Mouse (Mus musculus) heart, embryonic 14.5 days (tissue): ENCODE results near the gene Zyx. TPM values are rescaled to one million over a fixed set of nuclear protein-coding genes. Genes with fewer than 3 reads are reported as not detected.

Experiments used
- ATAC-seq: fragments of 200-750 bp; cut with Nextera tagmentation; 2 replicates; pipeline ENCODE4 v1.8.0; 2017; ENCODE audit warnings: low read depth, moderate TSS enrichment; ENCODE audit not compliant: insufficient number of reproducible peaks, insufficient read depth, low FRiP score
- H3K27ac ChIP-seq, 2 experiments: fragments of 200-500 bp in 1 of 2; fragments of 300-500 bp in 1 of 2; sonication (generic) in 1 of 2; replicated peaks in 1 of 2; 2 replicates each; pipeline ENCODE4 v1.5.1; 2012 to 2014; ENCODE audit warnings: low read depth in 2 of 2, low read length in 2 of 2, control low read depth in 1 of 2, mild to moderate bottlenecking in 1 of 2, mixed read lengths in 1 of 2; ENCODE audit not compliant: control insufficient read depth in 1 of 2, insufficient read depth in 1 of 2
- H3K27me3 ChIP-seq: fragments of 300-500 bp; sonication (generic); 2 replicates; pipeline ENCODE4 v1.6.1; 2014; ENCODE audit warnings: mild to moderate bottlenecking, low read length, control low read depth; ENCODE audit not compliant: control insufficient read depth, insufficient read depth
- H3K36me3 ChIP-seq: fragments of 300-500 bp; sonication (generic); 2 replicates; pipeline ENCODE4 v1.6.1; 2014; ENCODE audit warnings: mild to moderate bottlenecking, control low read depth, low read length, mixed read lengths; ENCODE audit not compliant: control insufficient read depth, insufficient read depth
- H3K4me1 ChIP-seq, 2 experiments: fragments of 200-500 bp in 1 of 2; fragments of 300-500 bp in 1 of 2; sonication (generic) in 1 of 2; 2 replicates each; pipeline ENCODE4 v1.6.1; 2012 to 2014; ENCODE audit warnings: low read length in 2 of 2, control low read depth in 1 of 2, mixed read lengths in 1 of 2; ENCODE audit not compliant: control insufficient read depth in 2 of 2, insufficient read depth in 2 of 2
- H3K4me2 ChIP-seq: fragments of 300-500 bp; sonication (generic); 2 replicates; pipeline ENCODE4 v1.6.1; 2014; ENCODE audit warnings: mild to moderate bottlenecking, low read length
- H3K4me3 ChIP-seq, 2 experiments: fragments of 200-500 bp in 1 of 2; fragments of 300-500 bp in 1 of 2; sonication (generic) in 1 of 2; 2 replicates each; pipeline ENCODE4 v1.5.1; 2012 to 2014; ENCODE audit warnings: low read length in 2 of 2, mild to moderate bottlenecking in 2 of 2, control low read depth in 1 of 2, low read depth in 1 of 2, moderate library complexity in 1 of 2; ENCODE audit not compliant: control insufficient read depth in 1 of 2, insufficient read depth in 1 of 2
- H3K9ac ChIP-seq: fragments of 300-500 bp; sonication (generic); 2 replicates; pipeline ENCODE4 v1.6.1; 2014; ENCODE audit warnings: mild to moderate bottlenecking, low read length
- H3K9me3 ChIP-seq: fragments of 300-500 bp; sonication (generic); 2 replicates; pipeline ENCODE4 v1.6.1; 2016; ENCODE audit warnings: low read length, control low read depth; ENCODE audit not compliant: control insufficient read depth
- WGBS: fragments of 180-500 bp; shearing (Covaris S2); extraction: QIAGEN DNeasy Blood & Tissue Kit; methylation state at CpG from one replicate; pipeline ENCODE4 v1.1.7; 2014; 5-methylcytosine and 5-hydroxymethylcytosine counted together
- polyA plus RNA-seq: library from polyadenylated mRNA; unstranded; fragments of >200 nt; fragmentation: Nextera tagmentation; extraction: Ambion mirVana; gene quantifications from 2 replicates; pipeline ENCODE4 v1.2.1, GENCODE M21; 2014

Zyx gene
- polyA plus RNA-seq, 1 experiment from 2014 or later, result 173 TPM

DNA sequence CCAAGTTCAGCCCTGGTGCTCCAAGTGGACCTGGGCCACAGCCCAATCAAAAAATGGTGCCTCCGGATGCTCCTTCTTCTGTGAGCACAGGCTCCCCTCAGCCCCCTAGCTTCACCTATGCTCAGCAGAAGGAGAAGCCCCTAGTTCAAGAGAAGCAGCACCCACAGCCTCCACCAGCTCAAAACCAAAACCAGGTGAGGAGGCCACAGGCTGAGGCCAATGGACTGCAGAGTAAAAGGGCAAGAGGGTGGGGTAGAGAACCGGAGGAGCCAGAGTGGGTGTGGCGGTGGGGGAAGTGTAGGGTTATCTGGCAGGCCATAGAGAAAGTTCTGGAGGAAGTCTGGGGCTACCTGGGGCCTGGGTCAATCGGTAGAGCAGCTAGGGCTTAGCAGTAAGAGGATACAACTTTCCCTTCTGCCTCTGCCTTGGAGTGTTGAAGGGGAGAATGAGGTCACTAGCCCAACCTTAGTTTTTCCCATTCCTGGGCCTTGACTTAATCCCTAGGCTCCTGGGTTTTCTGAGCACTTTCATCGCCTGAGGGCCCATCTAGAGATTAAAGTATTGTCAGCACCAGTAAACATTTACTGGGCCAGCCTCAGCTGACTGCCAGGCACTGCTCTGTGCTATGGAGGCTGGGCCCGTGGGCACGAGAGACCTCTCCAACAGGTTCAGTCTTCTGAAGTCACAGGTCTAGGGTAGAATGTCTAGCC, 2.5 kb downstream of the Zyx start:
- H3K4me2 ChIP-seq, result peak overlapping the region; percentile 96
- H3K27me3 ChIP-seq, result no peaks in the 10 kb centered on the region
- H3K36me3 ChIP-seq, result peaks cover 54% of the 10 kb centered on the region
- H3K9me3 ChIP-seq, result no peaks in the 10 kb centered on the region
- H3K27ac ChIP-seq, result peak overlapping the region; percentile 58 to 99
- WGBS, result 27% methylated on average over 7 of the region's 7 CpGs
- H3K4me1 ChIP-seq, result peaks cover 41 to 66% of the 10 kb centered on the region in 2 experiments
- no peak for ATAC-seq
- peak overlapping the region; percentile 98 for H3K9ac ChIP-seq
- H3K4me3 ChIP-seq, result peak overlapping the region; percentile 73 to 98

DNA sequence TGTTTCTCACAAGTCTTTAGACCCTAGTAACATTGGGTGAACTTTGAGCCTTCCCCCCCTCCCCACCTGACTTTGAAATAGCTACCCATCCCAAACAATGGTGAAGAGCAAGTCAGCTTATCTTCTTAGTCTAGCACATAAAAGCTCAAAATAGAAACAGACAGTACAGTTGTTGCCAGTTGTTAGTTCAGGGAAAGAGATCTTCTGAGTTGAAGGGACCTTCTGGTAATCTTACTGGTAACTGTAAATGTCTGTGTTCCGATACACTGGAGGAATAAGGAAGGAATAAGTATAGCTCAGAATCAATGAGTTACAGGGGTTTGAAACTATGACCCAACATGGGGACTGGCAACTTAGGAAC, 3.0 kb downstream of the Zyx start:
- Histone ChIP-seq H3K27ac (peak overlapping the region; percentile 58 to 99), H3K27me3 (no peaks in the 10 kb centered on the region), H3K36me3 (peaks cover 59% of the 10 kb centered on the region), H3K9ac (peak overlapping the region; percentile 98), H3K4me3 (peak overlapping the region; percentile 73 to 98), H3K9me3 (no peaks in the 10 kb centered on the region), H3K4me2 (peak overlapping the region; percentile 96), H3K4me1 (peaks cover 41 to 70% of the 10 kb centered on the region in 2 experiments)
- no peak for ATAC-seq
- 75% methylated on average over 1 of the region's 1 CpGs for WGBS

DNA sequence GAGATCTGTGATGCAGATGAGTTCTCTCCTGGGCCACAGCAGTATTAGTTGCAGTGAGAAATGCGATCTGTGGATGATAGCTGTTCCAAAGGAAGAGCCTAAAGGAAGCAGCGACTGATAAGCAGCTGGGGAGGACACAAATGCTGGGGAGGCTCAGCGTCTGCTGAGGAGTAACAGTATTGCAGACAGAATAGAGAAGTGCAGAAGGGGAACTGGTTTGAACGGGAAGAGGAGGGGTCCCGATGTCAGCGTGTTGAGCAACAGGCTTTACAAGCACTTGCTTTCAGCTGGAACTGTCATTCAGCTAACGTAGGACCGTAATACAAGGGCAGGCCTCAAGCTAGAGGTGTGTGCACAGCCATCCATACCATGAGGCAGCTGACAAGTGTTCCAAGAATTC, 3.8 kb downstream of the Zyx start:
- WGBS, result 32% methylated on average over 8 of the region's 8 CpGs
- Histone ChIP-seq H3K27ac (peak overlapping the region; percentile 48 to 99), H3K4me2 (peak overlapping the region; percentile 96), H3K27me3 (no peaks in the 10 kb centered on the region), H3K4me3 (peak overlapping the region; percentile 8 to 98; a peak in 3 of 4 replicates), H3K9me3 (no peaks in the 10 kb centered on the region), H3K9ac (peak overlapping the region; percentile 98), H3K36me3 (peaks cover 66% of the 10 kb centered on the region), H3K4me1 (peaks cover 44 to 78% of the 10 kb centered on the region in 2 experiments)
- ATAC-seq, result no peak

DNA sequence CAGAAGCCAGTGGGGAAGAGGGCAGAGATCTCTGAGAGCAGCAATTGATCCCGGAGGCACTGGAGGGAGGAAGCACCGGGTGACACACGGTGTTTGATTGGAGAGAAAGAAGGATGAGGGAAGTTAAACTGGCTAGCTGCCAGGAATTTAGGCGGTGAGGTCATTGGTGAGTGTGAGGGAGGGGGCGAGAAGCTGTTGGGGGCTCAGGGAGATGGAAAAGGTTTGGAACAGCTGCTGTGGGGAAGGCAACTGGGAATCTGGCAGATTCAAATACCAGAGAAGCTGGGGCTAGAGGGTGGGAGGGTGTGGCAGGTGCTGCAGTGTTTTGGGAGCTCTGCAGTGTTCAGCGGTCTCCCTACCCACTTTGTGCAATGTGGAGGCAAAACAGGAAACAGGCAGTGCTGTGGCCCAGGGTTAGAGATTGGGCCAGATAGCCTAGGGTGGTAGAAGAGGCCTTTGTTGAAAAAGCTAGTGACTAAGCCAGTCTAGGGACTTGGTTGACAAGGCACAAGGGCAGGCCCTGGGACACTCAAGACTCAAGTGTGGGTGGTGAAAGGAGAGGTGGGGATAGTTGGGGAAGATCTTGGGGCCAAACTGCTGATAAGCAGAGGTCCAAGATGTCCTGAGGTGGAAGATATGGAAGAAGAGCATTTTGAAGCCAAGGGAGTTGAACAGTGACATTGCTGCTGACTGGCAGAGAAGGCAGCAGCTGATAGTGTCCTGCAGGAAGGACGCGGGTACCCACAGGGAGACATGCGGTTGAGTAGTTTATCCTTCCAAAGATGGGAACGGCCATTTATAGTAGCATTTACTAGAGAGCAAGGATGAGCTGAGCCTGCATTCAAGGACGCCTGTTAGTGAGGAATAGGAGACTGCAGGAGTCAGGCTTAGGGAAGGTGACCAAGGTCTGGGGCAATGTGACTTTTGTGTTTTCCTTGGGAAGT, 4.9 kb downstream of the Zyx start:
- peak overlapping the region; percentile 96 for H3K4me2 ChIP-seq
- no peak for ATAC-seq
- H3K36me3 ChIP-seq, result peaks cover 78% of the 10 kb centered on the region
- WGBS, result 13% methylated on average over 11 of the region's 11 CpGs
- H3K27me3 ChIP-seq, result no peaks in the 10 kb centered on the region
- H3K27ac ChIP-seq, result peak overlapping the region; percentile 48 to 99
- H3K9ac ChIP-seq, result peak overlapping the region; percentile 67
- H3K4me3 ChIP-seq, result peak overlapping the region; percentile 20 to 98
- no peaks in the 10 kb centered on the region for H3K9me3 ChIP-seq
- H3K4me1 ChIP-seq, result peaks cover 50 to 79% of the 10 kb centered on the region in 2 experiments

DNA sequence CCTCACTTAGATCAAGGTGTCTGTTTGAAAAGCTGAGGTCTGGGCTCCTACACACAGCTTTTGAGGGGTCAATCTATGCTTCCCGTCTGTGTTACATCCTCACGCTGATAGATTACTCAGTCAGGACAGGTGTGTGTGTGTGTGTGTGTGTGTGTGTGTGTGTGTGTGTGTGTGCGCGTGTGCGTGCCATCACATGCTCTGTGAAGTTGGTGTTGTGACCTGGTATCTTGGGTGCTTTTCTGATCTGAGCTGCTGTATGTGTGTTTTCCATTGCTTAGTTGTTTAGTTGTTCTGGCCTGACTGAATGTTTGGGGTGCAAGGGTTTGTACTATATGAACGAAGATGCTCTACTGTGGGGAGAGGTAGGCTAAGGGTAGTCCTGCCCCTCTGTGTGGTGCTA, 5.9 kb downstream of the Zyx start:
- Histone ChIP-seq H3K4me1 (peaks cover 58 to 88% of the 10 kb centered on the region in 2 experiments), H3K27me3 (no peaks in the 10 kb centered on the region), H3K4me2 (peak overlapping the region; percentile 96; the same call in 1 of the 2 replicates), H3K4me3 (no peak overlapping the region), H3K27ac (peak overlapping the region in 1 of 2 experiments; percentile 99; a peak in 2 of 4 replicates), H3K9ac (peak overlapping the region; percentile 67; the same call in 1 of the 2 replicates), H3K36me3 (peaks cover 88% of the 10 kb centered on the region), H3K9me3 (no peaks in the 10 kb centered on the region)
- ATAC-seq, result no peak
- WGBS, result 92% methylated on average over 6 of the region's 6 CpGs

DNA sequence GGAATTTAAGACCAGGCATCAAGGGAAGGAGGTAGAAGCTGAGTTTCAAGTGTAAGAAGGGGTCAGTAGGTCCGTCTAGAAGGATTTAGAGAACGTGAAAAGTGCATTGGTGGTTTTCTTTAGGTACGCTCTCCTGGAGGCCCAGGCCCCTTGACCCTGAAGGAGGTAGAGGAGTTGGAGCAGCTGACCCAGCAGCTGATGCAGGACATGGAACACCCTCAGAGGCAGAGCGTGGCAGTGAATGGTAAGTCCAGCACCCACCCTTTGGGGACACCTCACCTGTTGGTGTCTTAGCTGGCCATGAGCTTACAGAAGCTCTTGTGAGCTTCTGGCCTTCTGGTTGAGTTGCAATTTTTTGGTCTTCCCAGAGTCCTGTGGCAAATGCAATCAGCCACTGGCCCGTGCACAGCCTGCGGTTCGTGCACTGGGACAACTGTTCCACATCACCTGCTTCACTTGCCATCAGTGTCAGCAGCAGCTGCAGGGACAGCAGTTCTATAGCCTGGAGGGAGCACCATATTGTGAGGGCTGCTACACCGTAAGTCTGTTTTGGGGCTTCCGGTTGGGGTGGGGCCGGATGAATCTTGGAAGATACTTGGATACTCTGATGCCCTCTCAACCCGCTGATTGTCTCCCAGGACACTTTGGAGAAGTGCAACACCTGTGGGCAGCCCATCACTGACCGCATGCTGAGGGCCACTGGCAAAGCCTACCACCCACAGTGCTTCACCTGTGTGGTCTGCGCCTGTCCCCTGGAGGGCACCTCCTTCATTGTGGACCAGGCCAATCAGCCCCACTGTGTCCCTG, 6.6 kb downstream of the Zyx start:
- no peak overlapping the region; a peak in 1 of 4 replicates for H3K27ac ChIP-seq
- H3K36me3 ChIP-seq, result peaks cover 95% of the 10 kb centered on the region
- H3K4me2 ChIP-seq, result no peak overlapping the region
- no peak for ATAC-seq
- H3K4me1 ChIP-seq, result peaks cover 58 to 86% of the 10 kb centered on the region in 2 experiments
- H3K9ac ChIP-seq, result 0 out of 2 replicates have a peak overlapping the region, but pooled peaks have one; percentile 67
- no peaks in the 10 kb centered on the region for H3K27me3 ChIP-seq
- no peaks in the 10 kb centered on the region for H3K9me3 ChIP-seq
- no peak overlapping the region for H3K4me3 ChIP-seq
- 90% methylated on average over 13 of the region's 13 CpGs for WGBS

DNA sequence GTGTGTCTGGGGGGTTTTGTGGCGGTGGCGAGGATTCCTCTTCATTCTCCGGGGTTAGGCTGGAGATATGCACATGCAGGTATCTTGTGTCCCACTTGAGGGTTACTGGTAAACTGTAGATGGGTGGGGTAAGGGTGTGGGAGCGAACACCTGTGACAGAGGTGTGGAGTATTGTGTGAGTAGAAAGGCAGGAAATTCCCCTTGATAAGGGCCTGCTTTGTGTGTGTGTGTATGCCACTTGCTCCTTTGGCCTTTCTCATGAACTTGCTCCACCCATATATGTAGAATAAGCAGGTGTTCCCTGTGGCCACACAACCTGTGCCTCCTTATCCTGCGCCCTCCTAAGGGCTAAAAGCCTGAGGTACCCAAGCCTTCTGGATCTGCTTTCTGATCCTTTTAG, 7.5 kb downstream of the Zyx start:
- no peak for ATAC-seq
- no peaks in the 10 kb centered on the region for H3K9me3 ChIP-seq
- no peaks in the 10 kb centered on the region for H3K27me3 ChIP-seq
- H3K9ac ChIP-seq, result no peak overlapping the region
- no peak overlapping the region for H3K4me3 ChIP-seq
- 88% methylated on average over 5 of the region's 5 CpGs for WGBS
- peaks cover 51 to 80% of the 10 kb centered on the region in 2 experiments for H3K4me1 ChIP-seq
- H3K4me2 ChIP-seq, result no peak overlapping the region
- H3K27ac ChIP-seq, result peak overlapping the region in 1 of 2 experiments; percentile 52; a peak in 1 of 4 replicates
- H3K36me3 ChIP-seq, result peaks cover 93% of the 10 kb centered on the region
